Mouse (Mus musculus): Measurements from ENCODE around the gene Zic1. TPM values are rescaled to one million over a fixed set of nuclear protein-coding genes. Genes with fewer than 3 reads are reported as not detected.

Gene Zic1
- total RNA-seq, 2 experiments from 2014 or later, result 12.1 to 18.4 TPM

- Histone ChIP-seq H3K27ac (no peak overlapping the region), H3K4me3 (no peak overlapping the region)
- no peak for DNase-seq (ENCODE audit: low spot score in 2 of 2)
- TF ChIP-seq CTCF (conservative IDR thresholded peaks at IDR 0.05), result no peak
These were observed 4.6 kb upstream of the Zic1 start for GRCm38 (mm10) chr9:91370191-91370708.

GRCm38 (mm10) chr9:91369293-91369991 is 3.8 kb upstream of the Zic1 start:
- Histone ChIP-seq H3K27ac (no peak overlapping the region; the same call in 1 of the 2 replicates), H3K4me3 (peak overlapping the region; percentile 0; the same call in 1 of the 2 replicates)
- TF ChIP-seq CTCF (conservative IDR thresholded peaks at IDR 0.05), result no peak
- DNase-seq (ENCODE audit: low spot score in 2 of 2), result no peak

GRCm38 (mm10) chr9:91368946-91369292 is 3.3 kb upstream of the Zic1 start:
- Histone ChIP-seq H3K27ac (no peak overlapping the region), H3K4me3 (no peak overlapping the region)
- TF ChIP-seq CTCF (conservative IDR thresholded peaks at IDR 0.05), result no peak
- DNase-seq (ENCODE audit: low spot score in 2 of 2), result no peak

- DNase-seq (ENCODE audit: low spot score in 2 of 2), result no peak
- Histone ChIP-seq H3K27ac (no peak overlapping the region), H3K4me3 (no peak overlapping the region)
- no peak for TF ChIP-seq CTCF (conservative IDR thresholded peaks at IDR 0.05)
These were observed 2.5 kb upstream of the Zic1 start for GRCm38 (mm10) chr9:91368150-91368549.

- Histone ChIP-seq H3K27ac (0 out of 2 replicates have a peak overlapping the region, but pooled peaks have one; percentile 28), H3K4me3 (peak overlapping the region; percentile 24; the same call in 1 of the 2 replicates)
- no peak for DNase-seq (ENCODE audit: low spot score in 2 of 2)
- TF ChIP-seq CTCF (conservative IDR thresholded peaks at IDR 0.05), result no peak
These were observed 1.6 kb upstream of the Zic1 start for GRCm38 (mm10) chr9:91366999-91367811.

- 0 out of 2 replicates have a peak overlapping the region, but pooled peaks have one; percentile 28 for H3K27ac ChIP-seq
These were observed 802 bp upstream of the Zic1 start for GRCm38 (mm10) chr9:91366226-91366998.

GRCm38 (mm10) chr9:91364971-91365501 is 574 bp downstream of the Zic1 start:
- Histone ChIP-seq H3K27ac (peak overlapping the region; percentile 59; the same call in 1 of the 2 replicates), H3K4me3 (peak overlapping the region; percentile 49)
- DNase-seq (ENCODE audit: low spot score in 2 of 2), result no peak
- no peak for TF ChIP-seq CTCF (conservative IDR thresholded peaks at IDR 0.05)

More at GRCm38 (mm10) chr9:91366226-91366998, 802 bp upstream of the Zic1 start:
- no peak for DNase-seq (ENCODE audit: low spot score in 2 of 2)
- no peak for TF ChIP-seq CTCF (conservative IDR thresholded peaks at IDR 0.05)
- peak overlapping the region; percentile 24; the same call in 1 of the 2 replicates for H3K4me3 ChIP-seq

GRCm38 (mm10) chr9:91364127-91364970 is 1.3 kb downstream of the Zic1 start:
- no peak for TF ChIP-seq CTCF (conservative IDR thresholded peaks at IDR 0.05)
- DNase-seq (ENCODE audit: low spot score in 2 of 2), result no peak

GRCm38 (mm10) chr9:91363814-91364126 is 1.8 kb downstream of the Zic1 start:
- peak overlapping the region; percentile 49 for H3K4me3 ChIP-seq
- peak overlapping the region; percentile 48; the same call in 1 of the 2 replicates for H3K27ac ChIP-seq
- no peak for TF ChIP-seq CTCF (conservative IDR thresholded peaks at IDR 0.05)
- DNase-seq (ENCODE audit: low spot score in 2 of 2), result no peak

More at GRCm38 (mm10) chr9:91364127-91364970, 1.3 kb downstream of the Zic1 start:
- Histone ChIP-seq H3K4me3 (peak overlapping the region; percentile 49), H3K27ac (peak overlapping the region; percentile 48)

- no peak for TF ChIP-seq CTCF (conservative IDR thresholded peaks at IDR 0.05)
- Histone ChIP-seq H3K27ac (peak overlapping the region; percentile 23; the same call in 1 of the 2 replicates), H3K4me3 (peak overlapping the region; percentile 49)
- DNase-seq (ENCODE audit: low spot score in 2 of 2), result no peak
These were observed 2.4 kb downstream of the Zic1 start for GRCm38 (mm10) chr9:91363011-91363730.
